Mouse (Mus musculus) gastrocnemius, postnatal 25 days (tissue): ENCODE results near the gene A930017K11Rik. TPM values are rescaled to one million over a fixed set of nuclear protein-coding genes. Genes with fewer than 3 reads are reported as not detected.

Experiments used
- DNase-seq: peaks from one replicate; pipeline ENCODE4 v3.0.0; 2022
- long read RNA-seq, 2 experiments: library from polyadenylated mRNA; stranded (forward); transcript quantifications; one replicate each; pipeline ENCODE4 v2.0.0; 2021
- total RNA-seq, 2 experiments: library from RNA; stranded (reverse); gene quantifications; 1 replicate in 1 of 2; 2 replicates in 1 of 2; pipeline ENCODE4 v1.2.3; 2021

The A930017K11Rik gene
- total RNA-seq = not detected
- long read RNA-seq, experiment 1 = 0 reads
- long read RNA-seq, experiment 2 = 0 reads

GRCm38 (mm10) chr17:25951803-25952623 is at the start of gene A930017K11Rik:
Gene A930017K11Rik (minus strand): TSS chr17:25952565.
- DNase-seq = no peak

DNA sequence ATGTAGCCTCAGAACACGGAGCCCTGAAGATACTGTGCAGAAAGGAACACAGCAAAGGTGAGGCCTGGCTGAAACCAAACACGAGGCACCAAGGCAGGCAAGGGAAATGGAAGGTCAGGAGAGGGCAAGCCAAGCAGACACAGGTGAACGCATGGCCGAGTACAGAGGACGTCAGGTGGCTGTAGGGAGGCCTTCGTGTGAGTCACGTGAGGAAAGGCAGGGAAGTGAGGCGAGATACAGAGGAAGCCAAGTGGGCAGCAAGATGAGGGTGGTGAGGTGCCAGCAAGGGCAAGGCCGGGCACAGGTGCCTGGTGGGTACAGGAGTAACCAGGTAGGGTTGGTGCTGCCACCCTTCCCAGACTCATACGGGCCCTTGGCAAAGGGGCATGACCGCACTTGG is 46.1 kb upstream of the A930017K11Rik start:
- no peak for DNase-seq

GRCm38 (mm10) chr17:25993489-25993888 is 41.1 kb upstream of the A930017K11Rik start:
- no peak for DNase-seq

DNA sequence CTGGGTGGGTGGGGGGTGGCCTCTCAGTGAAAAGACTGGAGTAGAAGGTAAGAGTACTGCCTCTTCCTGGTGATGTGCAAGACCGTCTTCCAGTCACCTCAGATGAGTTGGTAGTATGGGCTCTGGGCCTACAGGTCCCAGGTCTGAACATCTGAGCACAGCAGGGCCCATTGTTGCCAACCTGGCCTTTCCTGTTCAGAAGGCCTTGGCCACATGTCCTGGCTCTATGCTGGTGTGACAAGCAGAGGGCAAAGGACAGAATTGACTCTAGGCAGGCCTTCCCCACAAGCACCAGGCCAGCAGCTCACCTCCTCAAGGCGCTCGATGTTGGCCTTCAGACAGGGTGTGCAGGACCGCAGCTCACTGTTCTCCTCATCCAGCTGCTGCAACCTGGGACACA is 39.9 kb upstream of the A930017K11Rik start:
- no peak for DNase-seq

GRCm38 (mm10) chr17:25990331-25990730 is 38.0 kb upstream of the A930017K11Rik start:
- no peak for DNase-seq

DNA sequence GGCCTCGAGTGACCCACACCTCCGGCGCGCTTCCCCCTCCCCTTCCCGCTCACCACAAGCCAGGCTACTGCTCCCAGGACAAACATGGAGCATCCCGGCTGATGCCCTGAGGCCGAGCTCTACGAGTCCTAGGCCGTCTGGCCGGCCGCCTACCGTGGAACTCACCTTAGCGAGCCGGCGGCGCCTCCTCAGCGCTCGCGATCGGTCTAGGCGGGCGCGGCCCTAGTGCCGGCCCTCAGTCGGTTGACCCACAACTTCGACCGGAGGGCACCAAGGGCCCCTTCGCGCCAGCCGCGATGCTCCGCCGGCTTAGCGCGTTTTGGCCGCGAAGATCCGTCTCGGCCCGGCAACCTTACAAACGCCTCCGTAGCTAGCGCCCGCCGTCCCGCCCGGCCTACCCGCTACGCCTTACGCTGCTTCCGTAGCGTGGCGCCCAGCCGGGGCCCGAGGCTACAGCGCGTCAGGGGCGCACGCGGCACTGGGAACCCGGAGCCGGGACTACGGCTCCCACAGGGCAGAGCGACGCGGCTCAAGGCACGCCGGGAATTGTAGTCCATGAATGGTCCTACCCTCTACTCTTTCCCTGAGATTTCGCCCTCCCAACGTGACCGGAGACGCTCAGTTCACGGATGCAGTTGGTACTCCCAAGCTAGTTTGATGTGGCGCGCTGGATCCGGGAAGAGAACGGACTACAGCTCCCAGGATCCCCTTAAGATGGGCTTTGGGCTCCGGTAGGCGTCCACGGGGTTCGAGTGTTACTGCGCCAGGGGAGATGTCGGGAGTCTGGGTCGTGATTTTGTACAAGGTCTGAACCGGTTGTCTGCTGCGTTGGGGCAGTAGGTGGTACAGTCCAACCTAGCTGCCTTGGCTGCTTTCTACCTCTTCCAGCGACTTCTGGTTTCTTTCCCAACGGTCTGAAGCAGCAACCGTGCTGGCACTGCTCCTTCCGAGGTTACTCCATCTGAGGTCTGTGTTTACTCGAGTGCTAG is 33.2 kb upstream of the A930017K11Rik start, which contains the start of gene Capn15:
Capn15 (minus strand) TSS at position 491 of the 989 bp plus-strand sequence.
- DNase-seq = peak; percentile 94

DNA sequence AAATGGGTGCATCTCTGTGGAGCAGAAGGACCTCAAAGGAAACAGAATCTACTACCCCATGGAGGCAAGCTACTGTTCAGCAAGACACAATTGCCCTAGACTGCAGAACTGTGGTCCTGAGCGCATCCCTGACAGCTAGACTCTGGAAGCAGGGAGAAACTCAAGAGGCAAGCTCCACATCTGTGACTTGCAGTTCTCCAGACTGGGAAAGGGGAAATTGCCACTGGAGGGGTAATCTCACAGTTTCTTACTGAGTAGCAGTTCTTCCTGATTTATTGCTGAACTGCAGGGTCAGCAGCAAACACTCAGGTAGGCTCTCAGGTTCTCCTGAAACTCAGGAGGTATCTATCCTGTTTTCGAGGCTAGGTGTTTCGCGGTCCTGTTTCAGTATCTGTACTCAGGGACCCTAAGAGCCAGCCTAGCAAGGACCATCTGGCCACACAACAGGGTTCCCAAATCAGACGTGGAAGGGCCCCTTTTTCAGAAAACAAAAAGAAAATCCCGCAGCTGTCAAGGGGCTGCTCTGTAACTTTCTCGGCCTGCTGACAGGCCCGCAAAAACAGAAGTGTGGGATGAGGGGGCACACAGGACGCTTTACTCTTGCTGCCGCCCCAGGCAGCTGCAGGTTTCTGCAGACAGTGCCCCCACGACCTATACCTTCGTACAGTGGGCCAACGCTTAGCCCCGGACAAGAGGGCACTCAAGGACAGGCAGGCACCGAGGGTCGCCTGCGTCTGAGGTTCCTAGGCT is 32.4 kb upstream of the A930017K11Rik start:
- no peak for DNase-seq

DNA sequence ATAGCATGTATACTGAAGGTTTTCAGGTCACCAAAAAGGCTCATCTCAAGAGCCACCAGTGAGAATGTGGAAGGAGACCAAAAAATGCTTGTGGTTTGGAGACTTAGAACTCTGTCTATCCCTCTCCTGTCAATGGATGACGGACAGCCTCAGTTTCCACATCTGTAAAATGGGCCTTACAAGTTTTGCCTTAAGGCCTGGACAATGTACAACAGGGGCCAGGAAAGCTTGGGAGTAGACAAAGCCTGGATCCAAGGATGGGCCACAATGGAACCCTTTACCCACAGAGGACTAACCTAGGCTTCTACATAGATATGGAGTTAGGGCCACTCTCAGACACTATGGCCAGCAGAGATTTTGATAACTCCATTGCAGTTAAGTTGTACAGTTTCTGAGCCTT is 31.7 kb upstream of the A930017K11Rik start:
- no peak for DNase-seq

DNA sequence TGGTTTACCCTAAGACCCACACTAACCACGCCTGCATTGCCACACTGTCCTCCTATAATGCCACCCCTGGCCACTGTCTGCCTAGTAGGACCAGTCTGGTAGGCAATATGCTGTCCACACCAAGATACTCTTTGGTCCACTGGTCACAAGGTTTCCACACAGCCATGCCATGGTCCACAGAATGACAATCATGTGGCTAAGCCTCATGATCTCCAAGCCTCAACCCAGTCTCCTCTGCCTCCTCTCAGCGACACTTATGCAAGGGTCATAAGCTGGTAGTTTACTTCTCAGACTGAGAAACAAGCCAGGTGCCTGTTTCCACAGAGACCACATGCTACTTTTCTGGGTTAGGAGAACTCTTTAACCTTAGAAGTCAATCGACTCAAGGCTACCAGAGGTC is 30.5 kb upstream of the A930017K11Rik start:
- DNase-seq = no peak

GRCm38 (mm10) chr17:25980854-25981253 is 28.5 kb upstream of the A930017K11Rik start:
- DNase-seq = peak; percentile 71

DNA sequence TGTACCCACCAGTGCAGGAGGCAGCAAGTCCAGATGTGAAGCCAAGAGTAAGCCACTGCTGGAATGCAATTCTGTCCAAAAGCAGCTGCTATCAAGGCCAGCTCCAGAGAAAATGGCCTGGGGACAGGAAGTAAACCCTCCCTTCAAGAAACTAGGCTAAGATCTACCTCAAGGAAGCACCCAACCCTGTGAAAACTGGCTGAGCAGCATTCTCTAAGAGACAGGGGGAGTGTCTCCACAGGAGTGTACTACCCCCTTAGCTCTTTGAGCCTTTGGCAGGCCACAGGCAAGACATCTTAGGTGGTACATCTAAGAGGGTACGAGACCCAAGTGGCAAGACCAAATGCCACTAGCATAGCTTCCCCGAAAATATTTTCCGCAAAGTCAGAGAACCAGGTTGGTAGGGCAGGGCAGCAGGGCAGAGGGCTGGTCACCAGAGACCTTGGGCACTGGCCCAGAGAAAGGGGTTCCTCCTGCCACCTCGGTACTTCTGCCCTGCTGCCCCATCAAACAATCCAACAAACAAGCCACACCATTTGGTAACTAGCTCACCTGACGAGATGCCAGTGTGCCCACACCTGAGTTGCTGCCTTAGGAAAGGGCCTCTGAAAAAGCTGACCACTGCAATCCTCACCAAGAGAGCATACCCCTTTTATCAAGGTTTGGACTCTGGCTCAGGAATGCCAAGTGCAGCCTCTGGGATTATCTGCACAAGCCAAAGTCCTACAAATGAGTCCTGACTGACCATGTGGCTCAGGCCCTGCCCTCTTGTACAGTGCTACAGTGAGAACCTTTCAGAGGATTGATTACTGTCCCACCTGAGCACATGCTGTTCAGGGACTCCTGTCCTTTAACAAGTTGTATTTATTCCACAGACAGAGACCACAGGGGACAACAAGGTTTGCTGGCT is 27.7 kb upstream of the A930017K11Rik start:
- no peak for DNase-seq

DNA sequence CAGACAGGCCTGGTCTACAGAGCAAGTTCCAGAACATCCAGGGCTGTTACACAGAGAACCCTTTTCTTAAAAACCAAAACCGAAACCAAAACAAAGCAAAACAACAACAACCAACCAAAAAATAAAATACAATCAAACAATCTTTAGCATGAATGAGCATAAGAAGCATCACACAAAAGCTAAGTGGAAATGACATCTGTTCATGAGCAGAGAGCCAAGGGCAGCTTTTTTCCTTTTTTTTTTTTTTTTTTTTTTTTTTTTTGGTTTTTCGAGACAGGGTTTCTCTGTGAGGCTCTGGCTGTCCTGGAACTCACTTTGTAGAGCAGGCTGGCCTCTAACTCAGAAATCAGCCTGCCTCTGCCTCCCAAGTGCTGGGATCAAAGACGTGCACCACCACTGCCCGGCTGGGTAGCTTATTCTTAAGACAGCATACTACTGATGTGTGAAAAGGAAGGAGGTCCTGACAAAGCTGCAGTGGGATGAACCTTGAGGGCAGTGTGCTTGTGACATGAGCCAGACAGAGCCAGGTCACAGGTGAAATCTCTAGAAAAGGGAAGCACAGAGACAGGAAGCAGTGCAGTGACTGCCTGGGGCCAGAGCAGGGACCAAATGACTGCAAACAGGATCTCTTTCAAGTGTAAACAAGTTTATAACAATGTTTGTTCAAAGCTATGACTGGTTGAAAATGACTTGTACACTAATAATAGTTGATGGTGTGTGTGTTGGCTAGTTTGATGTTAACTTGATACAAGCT is 18.8 kb upstream of the A930017K11Rik start:
- DNase-seq = no peak

- no peak for DNase-seq
Measured at GRCm38 (mm10) chr17:25970448-25970847, 18.1 kb upstream of the A930017K11Rik start.

GRCm38 (mm10) chr17:25968176-25968575 is 15.8 kb upstream of the A930017K11Rik start:
- DNase-seq = no peak

DNA sequence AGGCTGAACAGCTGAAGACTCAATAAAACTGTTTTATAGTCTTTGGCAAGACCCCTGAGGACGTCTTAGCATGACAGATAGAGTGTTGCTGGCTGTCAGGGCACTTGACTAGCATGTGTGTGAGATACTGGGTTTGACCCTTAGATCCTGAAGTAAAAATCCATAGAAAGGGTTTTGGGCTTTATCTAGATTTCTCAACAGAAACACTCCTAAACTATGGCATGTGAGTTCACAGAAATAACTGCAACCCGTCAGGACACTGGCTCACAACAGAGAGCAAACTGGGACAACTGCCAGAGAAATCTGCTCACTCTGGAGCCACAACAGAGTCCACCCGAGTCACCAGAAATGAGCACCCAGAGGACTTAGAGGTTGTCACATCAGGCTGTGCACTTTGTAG is 15.3 kb upstream of the A930017K11Rik start:
- no peak for DNase-seq

- DNase-seq = no peak
Measured at GRCm38 (mm10) chr17:25964271-25964670, 11.9 kb upstream of the A930017K11Rik start.

GRCm38 (mm10) chr17:25962413-25962905 is 10.1 kb upstream of the A930017K11Rik start:
- DNase-seq = no peak

- no peak for DNase-seq
Measured at GRCm38 (mm10) chr17:25961566-25961965, 9.2 kb upstream of the A930017K11Rik start.

DNA sequence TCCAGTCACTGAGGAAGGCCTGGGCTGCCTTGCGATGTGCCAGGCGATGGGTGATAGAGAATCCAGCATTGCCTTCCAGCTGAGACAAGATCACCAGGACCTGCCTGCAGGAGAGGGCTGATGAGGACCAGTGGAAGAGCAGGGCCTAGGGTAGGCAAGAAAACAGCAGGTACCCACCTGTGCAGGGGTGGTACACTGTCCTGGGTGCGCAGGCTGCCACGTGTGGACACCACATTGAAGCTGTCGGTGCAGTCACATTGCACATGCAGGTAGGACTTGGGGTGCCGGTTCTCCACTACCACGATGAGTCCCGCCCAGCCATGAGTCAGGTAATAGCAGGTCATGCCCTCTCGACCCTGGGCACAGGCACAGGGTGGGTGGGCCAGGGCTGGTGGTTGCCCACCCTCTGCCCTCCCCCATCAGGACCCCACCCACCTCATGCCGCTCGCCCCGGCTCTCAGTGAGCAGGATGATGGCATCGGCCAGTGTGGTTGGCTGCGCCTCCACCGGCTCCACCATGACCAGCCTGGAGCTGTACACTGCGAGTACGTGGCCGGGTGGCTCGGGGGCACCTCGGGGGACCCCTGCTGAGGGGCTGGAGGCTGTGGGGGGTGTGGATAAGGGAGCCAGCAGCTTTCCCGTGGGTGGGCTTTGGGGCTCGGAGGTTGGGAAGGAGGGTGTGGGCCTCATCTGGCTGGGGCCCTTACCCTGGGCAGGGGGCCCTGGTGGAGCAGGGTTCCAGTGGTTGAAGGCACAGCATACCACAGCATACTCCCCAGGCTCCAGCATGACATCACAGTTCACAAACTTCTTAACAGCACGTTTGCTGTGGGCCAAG is 7.5 kb upstream of the A930017K11Rik start:
- no peak for DNase-seq
